Mouse (Mus musculus): ENCODE measurements around the gene Fgfr2. TPM values are rescaled to one million over a fixed set of nuclear protein-coding genes. Genes with fewer than 3 reads are reported as not detected.

Fgfr2 gene
- polyA plus RNA-seq, 1 experiment = 52.3 TPM

- TF ChIP-seq CTCF (IDR thresholded peaks at IDR 0.05; ENCODE audit: borderline replicate concordance, extremely low read depth, insufficient read depth, insufficient read length) (no peak), POLR2A (IDR thresholded peaks at IDR 0.05; ENCODE audit: borderline replicate concordance, extremely low read depth, insufficient read depth, insufficient read length, poor library complexity, severe bottlenecking) (no peak)
- no peak for DNase-seq (ENCODE audit: low read depth)
These were observed 2161.7 kb downstream of the Fgfr2 start for GRCm38 (mm10) chr7:130961429-130961828.

- peak; percentile 52 for DNase-seq (ENCODE audit: low read depth)
- no peak for TF ChIP-seq POLR2A (IDR thresholded peaks at IDR 0.05; ENCODE audit: borderline replicate concordance, extremely low read depth, insufficient read depth, insufficient read length, poor library complexity, severe bottlenecking)
- TF ChIP-seq CTCF (IDR thresholded peaks at IDR 0.05; ENCODE audit: borderline replicate concordance, extremely low read depth, insufficient read depth, insufficient read length) = no peak
These were observed 2163.3 kb downstream of the Fgfr2 start for GRCm38 (mm10) chr7:130959868-130960267.

- TF ChIP-seq POLR2A (IDR thresholded peaks at IDR 0.05; ENCODE audit: borderline replicate concordance, extremely low read depth, insufficient read depth, insufficient read length, poor library complexity, severe bottlenecking) = no peak
- TF ChIP-seq CTCF (IDR thresholded peaks at IDR 0.05; ENCODE audit: borderline replicate concordance, extremely low read depth, insufficient read depth, insufficient read length) = no peak
- no peak for DNase-seq (ENCODE audit: low read depth)
These were observed 2164.6 kb downstream of the Fgfr2 start for GRCm38 (mm10) chr7:130958551-130958950.

- DNase-seq (ENCODE audit: low read depth) = peak; percentile 44
- no peak for TF ChIP-seq POLR2A (IDR thresholded peaks at IDR 0.05; ENCODE audit: borderline replicate concordance, extremely low read depth, insufficient read depth, insufficient read length, poor library complexity, severe bottlenecking)
- no peak for TF ChIP-seq CTCF (IDR thresholded peaks at IDR 0.05; ENCODE audit: borderline replicate concordance, extremely low read depth, insufficient read depth, insufficient read length)
These were observed 2169.0 kb downstream of the Fgfr2 start for GRCm38 (mm10) chr7:130954177-130954601.

GRCm38 (mm10) chr7:130953376-130953775, 2169.8 kb downstream of the Fgfr2 start:
- no peak for TF ChIP-seq CTCF (IDR thresholded peaks at IDR 0.05; ENCODE audit: borderline replicate concordance, extremely low read depth, insufficient read depth, insufficient read length)
- no peak for TF ChIP-seq POLR2A (IDR thresholded peaks at IDR 0.05; ENCODE audit: borderline replicate concordance, extremely low read depth, insufficient read depth, insufficient read length, poor library complexity, severe bottlenecking)
- DNase-seq (ENCODE audit: low read depth) = no peak

- no peak for TF ChIP-seq POLR2A (IDR thresholded peaks at IDR 0.05; ENCODE audit: borderline replicate concordance, extremely low read depth, insufficient read depth, insufficient read length, poor library complexity, severe bottlenecking)
- no peak for TF ChIP-seq CTCF (IDR thresholded peaks at IDR 0.05; ENCODE audit: borderline replicate concordance, extremely low read depth, insufficient read depth, insufficient read length)
- no peak for DNase-seq (ENCODE audit: low read depth)
These were observed 2172.1 kb downstream of the Fgfr2 start for GRCm38 (mm10) chr7:130951004-130951403.

GRCm38 (mm10) chr7:130950482-130950881, 2172.7 kb downstream of the Fgfr2 start:
- no peak for TF ChIP-seq CTCF (IDR thresholded peaks at IDR 0.05; ENCODE audit: borderline replicate concordance, extremely low read depth, insufficient read depth, insufficient read length)
- TF ChIP-seq POLR2A (IDR thresholded peaks at IDR 0.05; ENCODE audit: borderline replicate concordance, extremely low read depth, insufficient read depth, insufficient read length, poor library complexity, severe bottlenecking) = no peak
- DNase-seq (ENCODE audit: low read depth) = no peak

- peak; percentile 64 for DNase-seq (ENCODE audit: low read depth)
These were observed 2173.8 kb downstream of the Fgfr2 start for GRCm38 (mm10) chr7:130949331-130949751.

GRCm38 (mm10) chr7:130948563-130949208, 2174.5 kb downstream of the Fgfr2 start:
- TF ChIP-seq CTCF (IDR thresholded peaks at IDR 0.05; ENCODE audit: borderline replicate concordance, extremely low read depth, insufficient read depth, insufficient read length) (no peak), POLR2A (IDR thresholded peaks at IDR 0.05; ENCODE audit: borderline replicate concordance, extremely low read depth, insufficient read depth, insufficient read length, poor library complexity, severe bottlenecking) (no peak)
- no peak for DNase-seq (ENCODE audit: low read depth)

More at GRCm38 (mm10) chr7:130949331-130949751, 2173.8 kb downstream of the Fgfr2 start:
- TF ChIP-seq POLR2A (IDR thresholded peaks at IDR 0.05; ENCODE audit: borderline replicate concordance, extremely low read depth, insufficient read depth, insufficient read length, poor library complexity, severe bottlenecking) (no peak), CTCF (IDR thresholded peaks at IDR 0.05; ENCODE audit: borderline replicate concordance, extremely low read depth, insufficient read depth, insufficient read length) (no peak)

GRCm38 (mm10) chr7:130946303-130946702, 2176.8 kb downstream of the Fgfr2 start:
- TF ChIP-seq POLR2A (IDR thresholded peaks at IDR 0.05; ENCODE audit: borderline replicate concordance, extremely low read depth, insufficient read depth, insufficient read length, poor library complexity, severe bottlenecking) = no peak
- TF ChIP-seq CTCF (IDR thresholded peaks at IDR 0.05; ENCODE audit: borderline replicate concordance, extremely low read depth, insufficient read depth, insufficient read length) = no peak
- DNase-seq (ENCODE audit: low read depth) = no peak

GRCm38 (mm10) chr7:130945730-130946129, 2177.4 kb downstream of the Fgfr2 start:
- no peak for DNase-seq (ENCODE audit: low read depth)
- no peak for TF ChIP-seq POLR2A (IDR thresholded peaks at IDR 0.05; ENCODE audit: borderline replicate concordance, extremely low read depth, insufficient read depth, insufficient read length, poor library complexity, severe bottlenecking)
- no peak for TF ChIP-seq CTCF (IDR thresholded peaks at IDR 0.05; ENCODE audit: borderline replicate concordance, extremely low read depth, insufficient read depth, insufficient read length)

All from brain, embryonic 14.5 days (tissue).